Mouse (Mus musculus) c-Kit-positive CD71-negative TER-119-negative erythroid progenitor cells, embryonic 14.5 days (primary cell): ENCODE data around the gene Sf1.
A peak's percentile ranks its signal among the peaks of the same experiment; 100 is the strongest.

Experiments used
- DNase-seq: peaks from one replicate; pipeline ENCODE4 v3.0.0-alpha.2; 2013; ENCODE audit warnings: low read depth

Sf1 gene

GRCm38 (mm10) chr19:6375423-6376254 is 12.1 kb downstream of the Sf1 start:
- no peak for DNase-seq

GRCm38 (mm10) chr19:6376255-6376564 is 12.7 kb downstream of the Sf1 start:
- no peak for DNase-seq

GRCm38 (mm10) chr19:6376643-6377042 is 13.2 kb downstream of the Sf1 start:
- DNase-seq = no peak

- DNase-seq = no peak
Observed at GRCm38 (mm10) chr19:6377327-6378040, 14.0 kb downstream of the Sf1 start.

- DNase-seq = no peak
Observed at GRCm38 (mm10) chr19:6380411-6381166, 17.1 kb downstream of the Sf1 start.

- no peak for DNase-seq
Observed at GRCm38 (mm10) chr19:6381238-6381637, 17.7 kb downstream of the Sf1 start.

GRCm38 (mm10) chr19:6382323-6382924 is 18.9 kb downstream of the Sf1 start:
- no peak for DNase-seq

GRCm38 (mm10) chr19:6383470-6383869 is 20.0 kb downstream of the Sf1 start:
- no peak for DNase-seq

GRCm38 (mm10) chr19:6384128-6384527 is 20.6 kb downstream of the Sf1 start, which contains the start of gene Pygm:
Gene Pygm, plus strand, starts transcription at chr19:6384399.
- no peak for DNase-seq

GRCm38 (mm10) chr19:6384954-6385353 is 21.5 kb downstream of the Sf1 start:
- DNase-seq = no peak

GRCm38 (mm10) chr19:6385419-6385818 is 21.9 kb downstream of the Sf1 start:
- no peak for DNase-seq

GRCm38 (mm10) chr19:6385821-6386220 is 22.3 kb downstream of the Sf1 start:
- DNase-seq = no peak

GRCm38 (mm10) chr19:6386234-6386633 is 22.7 kb downstream of the Sf1 start:
- no peak for DNase-seq

- DNase-seq = no peak
Observed at GRCm38 (mm10) chr19:6388006-6388405, 24.5 kb downstream of the Sf1 start.

GRCm38 (mm10) chr19:6389803-6390202 is 26.3 kb downstream of the Sf1 start:
- DNase-seq = no peak

GRCm38 (mm10) chr19:6390251-6390650 is 26.8 kb downstream of the Sf1 start:
- DNase-seq = no peak

- peak; percentile 41 for DNase-seq
Observed at GRCm38 (mm10) chr19:6392743-6393393, 29.4 kb downstream of the Sf1 start.

- no peak for DNase-seq
Observed at GRCm38 (mm10) chr19:6393637-6394036, 30.1 kb downstream of the Sf1 start.

GRCm38 (mm10) chr19:6396237-6396636 is 32.7 kb downstream of the Sf1 start:
- DNase-seq = no peak

- no peak for DNase-seq
Observed at GRCm38 (mm10) chr19:6397582-6398249, 34.2 kb downstream of the Sf1 start.
